Mouse (Mus musculus): Measurements from ENCODE around the gene Faap20. TPM values are rescaled to one million over a fixed set of nuclear protein-coding genes. Genes with fewer than 3 reads are reported as not detected.

Faap20 gene
- polyA plus RNA-seq, 1 experiment from 2014 or later: 61.4 TPM

DNA sequence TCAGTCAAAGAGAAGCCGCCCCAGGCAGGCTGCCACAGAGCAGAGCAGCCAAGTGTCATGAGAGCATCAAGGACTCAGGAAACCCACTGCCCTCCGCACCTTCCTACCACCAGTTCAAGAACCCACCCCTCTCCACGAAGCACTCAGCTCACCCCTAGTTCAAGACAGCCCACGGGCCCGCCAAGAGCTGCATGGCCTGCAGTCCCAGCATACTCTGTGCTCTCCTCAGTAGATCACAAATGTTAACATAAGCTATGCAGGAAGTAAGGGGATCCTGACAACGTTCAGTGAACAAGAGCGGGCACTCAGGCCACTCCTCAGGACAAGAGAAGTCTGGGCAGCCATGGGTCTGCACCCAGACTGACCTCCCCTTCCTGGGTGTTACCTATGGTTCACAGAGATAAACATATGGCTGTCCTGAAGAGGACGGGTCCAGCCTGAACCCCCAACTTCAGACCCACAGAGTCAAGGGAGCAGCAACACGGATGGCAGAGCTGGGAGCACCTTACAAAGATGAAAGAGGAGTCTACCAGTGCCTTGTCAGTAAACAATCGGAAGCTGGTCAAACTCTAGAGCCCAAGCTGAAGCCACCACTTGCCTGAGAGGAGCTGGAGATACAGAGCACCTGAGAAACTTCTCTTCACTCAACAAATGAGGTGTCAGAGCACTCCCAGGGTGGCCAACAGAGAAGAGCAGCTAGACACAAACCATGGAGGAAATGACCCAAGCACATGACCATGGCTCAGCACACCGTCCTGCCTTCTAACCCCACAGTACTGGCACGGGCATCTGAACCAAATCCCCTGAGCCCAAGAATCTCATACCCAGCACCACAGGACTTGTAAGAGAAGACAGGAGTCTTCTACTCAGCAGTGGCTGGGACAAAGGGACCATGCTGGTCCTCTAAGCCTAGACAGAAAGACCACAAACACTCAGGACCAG is 30.1 kb upstream of the Faap20 start:
- no peaks in the 10 kb centered on the region for H3K9me3 ChIP-seq (ENCODE audit: low read length)
- H3K9ac ChIP-seq (replicated peaks; ENCODE audit: low read depth): peak overlapping the region; percentile 6
- no peaks in the 10 kb centered on the region for H3K27me3 ChIP-seq (replicated peaks; ENCODE audit: insufficient read depth, low read length)
- 18% methylated on average over 12 of the region's 12 CpGs for WGBS
- H3K4me1 ChIP-seq (ENCODE audit: insufficient read depth, low read depth, low read length): peaks cover 57% of the 10 kb centered on the region
- no peak for ATAC-seq
- peak overlapping the region; percentile 83 for H3K4me2 ChIP-seq (replicated peaks; ENCODE audit: low read depth, low read length)
- H3K36me3 ChIP-seq (ENCODE audit: insufficient read depth, low read length): no peaks in the 10 kb centered on the region
- peak; percentile 26 for DNase-seq (ENCODE audit: low spot score)
- H3K27ac ChIP-seq (ENCODE audit: low read length): peak overlapping the region; percentile 66
- peak overlapping the region; percentile 92 for H3K4me3 ChIP-seq (ENCODE audit: low read depth, low read length)
- TF ChIP-seq CTCF (IDR thresholded peaks at IDR 0.05): no peak
- TF ChIP-seq EP300 (IDR thresholded peaks at IDR 0.05): no peak

DNA sequence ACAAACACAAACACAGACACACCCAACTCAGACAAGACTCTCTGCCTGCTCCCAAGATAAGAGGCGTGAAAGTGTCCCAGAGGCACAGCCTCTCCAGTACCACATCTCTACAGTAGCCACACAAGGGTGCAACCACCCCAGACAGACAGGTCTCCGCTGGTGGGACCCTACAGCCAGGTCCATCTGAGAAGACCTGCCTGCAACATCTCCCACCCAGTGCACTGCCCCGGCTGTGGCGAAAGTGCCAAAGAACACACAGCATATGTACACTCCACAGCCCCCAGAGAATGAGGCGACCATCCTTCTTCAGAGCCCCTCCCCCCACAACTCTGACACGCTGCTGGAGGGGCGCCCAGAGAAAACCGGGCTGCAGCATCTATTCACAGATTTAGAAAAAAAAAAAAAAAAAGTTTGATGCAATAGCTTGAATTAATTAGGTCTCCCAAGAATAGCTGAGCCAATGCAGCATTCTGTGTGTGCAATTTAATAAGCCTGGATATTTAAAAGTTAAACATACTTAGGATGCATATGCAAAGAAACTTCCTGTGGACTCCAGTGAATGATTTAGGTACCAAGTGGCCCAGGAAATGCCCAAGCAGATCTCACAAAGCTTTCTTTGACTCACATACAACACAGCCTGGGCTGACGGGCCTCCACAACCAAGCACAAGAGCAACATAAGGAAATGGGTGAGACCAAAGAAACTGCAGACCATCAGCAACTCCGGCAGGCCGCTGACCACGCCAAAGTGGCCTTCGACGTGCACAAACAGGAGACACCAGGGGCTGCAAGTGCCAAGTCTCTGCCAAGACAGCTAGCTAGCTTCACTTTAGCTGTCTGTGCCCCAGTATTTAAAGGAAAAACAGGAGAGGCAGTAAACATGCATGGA is 29.1 kb upstream of the Faap20 start:
- no peak for TF ChIP-seq EP300 (IDR thresholded peaks at IDR 0.05)
- TF ChIP-seq CTCF (IDR thresholded peaks at IDR 0.05): no peak
- no peak for ATAC-seq
- H3K27ac ChIP-seq (ENCODE audit: low read length): peak overlapping the region; percentile 97
- DNase-seq (ENCODE audit: low spot score): peak; percentile 45
- no peaks in the 10 kb centered on the region for H3K36me3 ChIP-seq (ENCODE audit: insufficient read depth, low read length)
- no peaks in the 10 kb centered on the region for H3K9me3 ChIP-seq (ENCODE audit: low read length)
- peak overlapping the region; percentile 84 for H3K9ac ChIP-seq (replicated peaks; ENCODE audit: low read depth)
- peak overlapping the region; percentile 83 for H3K4me2 ChIP-seq (replicated peaks; ENCODE audit: low read depth, low read length)
- H3K4me1 ChIP-seq (ENCODE audit: insufficient read depth, low read depth, low read length): peaks cover 49% of the 10 kb centered on the region
- H3K27me3 ChIP-seq (replicated peaks; ENCODE audit: insufficient read depth, low read length): no peaks in the 10 kb centered on the region
- H3K4me3 ChIP-seq (ENCODE audit: low read depth, low read length): peak overlapping the region; percentile 92
- 6% methylated on average over 14 of the region's 14 CpGs for WGBS

DNA sequence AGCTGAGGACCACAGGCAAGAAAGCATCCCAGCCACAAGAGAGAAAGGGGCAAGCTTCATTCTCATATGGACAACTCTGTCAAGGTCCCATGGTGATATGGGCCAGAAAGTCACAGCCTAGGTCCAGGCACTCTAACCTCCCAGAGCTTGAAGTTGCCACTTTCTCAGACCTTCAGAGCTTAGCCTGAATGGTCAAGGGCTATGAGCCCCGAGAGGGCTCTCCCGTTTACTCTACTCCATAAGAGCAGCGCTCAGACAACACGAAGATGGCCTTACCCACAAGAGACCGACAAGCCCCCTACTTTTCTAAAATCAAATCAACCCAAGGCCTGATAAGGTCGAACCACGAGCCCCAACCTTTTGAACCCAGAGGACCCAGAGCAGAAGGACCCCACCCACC is 28.5 kb upstream of the Faap20 start:
- peak; percentile 5 for DNase-seq (ENCODE audit: low spot score)
- 0% methylated on average over 7 of the region's 7 CpGs for WGBS
- ATAC-seq: no peak
- H3K36me3 ChIP-seq (ENCODE audit: insufficient read depth, low read length): no peaks in the 10 kb centered on the region
- peak overlapping the region; percentile 83 for H3K4me2 ChIP-seq (replicated peaks; ENCODE audit: low read depth, low read length)
- H3K4me3 ChIP-seq (ENCODE audit: low read depth, low read length): peak overlapping the region; percentile 92
- H3K27me3 ChIP-seq (replicated peaks; ENCODE audit: insufficient read depth, low read length): no peaks in the 10 kb centered on the region
- peak overlapping the region; percentile 97 for H3K27ac ChIP-seq (ENCODE audit: low read length)
- H3K4me1 ChIP-seq (ENCODE audit: insufficient read depth, low read depth, low read length): peaks cover 43% of the 10 kb centered on the region
- TF ChIP-seq CTCF (IDR thresholded peaks at IDR 0.05) (no peak), EP300 (IDR thresholded peaks at IDR 0.05) (no peak)
- H3K9me3 ChIP-seq (ENCODE audit: low read length): no peaks in the 10 kb centered on the region
- H3K9ac ChIP-seq (replicated peaks; ENCODE audit: low read depth): peak overlapping the region; percentile 84

DNA sequence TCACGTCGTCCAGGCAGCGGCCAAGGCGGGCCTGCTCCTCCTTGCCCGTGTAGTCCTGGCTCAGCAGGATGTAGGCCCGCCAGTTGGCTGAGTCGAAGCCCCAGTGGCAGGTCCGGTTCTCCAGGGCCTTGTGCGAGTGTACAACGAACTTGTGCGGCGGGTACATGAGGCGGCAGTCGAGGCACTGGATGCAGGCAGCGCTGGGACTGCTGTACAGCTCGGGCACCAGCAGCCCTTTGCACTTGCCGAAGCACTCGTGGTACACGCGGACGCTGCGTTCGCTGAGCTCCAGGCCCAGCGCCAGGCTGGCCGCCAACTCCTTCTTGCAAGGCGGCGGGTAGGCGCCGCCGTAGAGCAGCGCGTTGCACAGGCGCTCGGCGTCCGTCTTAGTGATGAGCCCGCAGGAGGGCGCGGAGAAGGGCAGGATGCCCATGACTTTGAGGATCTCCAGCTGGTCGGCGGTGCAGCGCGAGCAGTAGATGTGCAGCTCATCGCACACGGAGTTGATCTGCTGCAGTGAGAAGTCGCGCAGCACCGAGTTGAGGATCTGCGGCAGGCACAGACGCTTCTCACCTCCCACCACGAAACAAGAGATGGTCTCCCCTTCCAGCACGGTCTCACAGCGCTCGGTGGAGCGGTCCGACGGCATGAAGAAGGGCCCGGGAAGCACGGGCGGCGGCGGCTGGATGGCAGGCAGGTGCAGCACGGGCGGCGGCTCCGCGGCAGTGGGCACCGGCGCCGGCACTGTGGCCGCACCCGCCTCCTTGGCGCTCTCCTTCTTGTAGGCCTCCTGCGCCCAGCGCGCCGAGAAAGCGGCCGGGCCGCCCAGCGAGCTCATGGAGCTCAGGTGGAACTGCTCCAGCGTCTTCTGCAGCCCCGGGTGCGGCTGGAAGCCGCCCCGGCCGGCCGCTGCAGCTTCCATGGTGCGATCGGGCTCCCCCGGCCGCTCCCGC is 27.7 kb upstream of the Faap20 start:
- ATAC-seq: no peak
- Histone ChIP-seq H3K4me2 (replicated peaks; ENCODE audit: low read depth, low read length) (peak overlapping the region; percentile 83), H3K9me3 (ENCODE audit: low read length) (no peaks in the 10 kb centered on the region), H3K27me3 (replicated peaks; ENCODE audit: insufficient read depth, low read length) (no peaks in the 10 kb centered on the region), H3K27ac (ENCODE audit: low read length) (peak overlapping the region; percentile 97), H3K4me1 (ENCODE audit: insufficient read depth, low read depth, low read length) (peaks cover 35% of the 10 kb centered on the region), H3K4me3 (ENCODE audit: low read depth, low read length) (peak overlapping the region; percentile 92), H3K36me3 (ENCODE audit: insufficient read depth, low read length) (no peaks in the 10 kb centered on the region), H3K9ac (replicated peaks; ENCODE audit: low read depth) (peak overlapping the region; percentile 84)
- WGBS: under 1% methylated on average over 56 of the region's 93 CpGs
- TF ChIP-seq EP300 (IDR thresholded peaks at IDR 0.05): no peak
- no peak; the same call in none of the 2 replicates for TF ChIP-seq CTCF (IDR thresholded peaks at IDR 0.05)
- DNase-seq (ENCODE audit: low spot score): peak; percentile 80

DNA sequence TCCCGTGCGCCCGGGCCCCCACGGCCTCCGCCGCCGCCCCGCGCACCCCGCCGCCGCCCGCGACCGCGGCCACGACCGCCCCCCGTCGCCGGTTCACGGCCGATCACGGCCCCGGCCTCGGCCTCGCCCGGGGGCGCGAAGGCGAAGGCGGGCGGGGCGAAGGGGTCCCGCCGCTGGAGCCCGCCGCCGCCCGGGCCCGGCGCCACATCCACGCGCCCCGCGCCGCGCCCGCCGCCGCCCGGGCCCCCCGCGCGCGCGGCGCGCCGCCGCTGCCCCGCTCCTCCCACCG is 27.1 kb upstream of the Faap20 start, which contains the start of gene Ski:
Gene Ski (minus strand): TSS at position 41 of the 289 bp plus-strand sequence.
- Histone ChIP-seq H3K9me3 (ENCODE audit: low read length) (no peaks in the 10 kb centered on the region), H3K27me3 (replicated peaks; ENCODE audit: insufficient read depth, low read length) (no peaks in the 10 kb centered on the region), H3K9ac (replicated peaks; ENCODE audit: low read depth) (peak within 1 kb of the TSS; percentile 84), H3K4me2 (replicated peaks; ENCODE audit: low read depth, low read length) (peak within 1 kb of the TSS; percentile 83), H3K27ac (ENCODE audit: low read length) (peak within 1 kb of the TSS; percentile 97), H3K4me1 (ENCODE audit: insufficient read depth, low read depth, low read length) (peaks cover 29% of the 10 kb centered on the region), H3K4me3 (ENCODE audit: low read depth, low read length) (peak within 1 kb of the TSS; percentile 92), H3K36me3 (ENCODE audit: insufficient read depth, low read length) (no peaks in the 10 kb centered on the region)
- DNase-seq (ENCODE audit: low spot score): no peak
- no peak for TF ChIP-seq EP300 (IDR thresholded peaks at IDR 0.05)
- no peak for TF ChIP-seq CTCF (IDR thresholded peaks at IDR 0.05)
- 2% methylated on average over 26 of the region's 63 CpGs for WGBS
- ATAC-seq: no peak

Data from lung, postnatal 0 days (tissue).